Mouse (Mus musculus) layer of hippocampus, postnatal 14 days (tissue): ENCODE data around the gene Gpc6. TPM values are rescaled to one million over a fixed set of nuclear protein-coding genes. Genes with fewer than 3 reads are reported as not detected.

Experiments used
- DNase-seq, 2 experiments: peaks; one replicate each; pipeline ENCODE4 v3.0.0; 2021 to 2022; ENCODE audit warnings: low spot score in 2 of 2, mixed read lengths in 1 of 2
- total RNA-seq, 2 experiments: library from RNA; stranded (reverse); gene quantifications; 2 replicates each; pipeline ENCODE4 v1.2.3; 2021

The Gpc6 gene
- total RNA-seq, 2 experiments from 2014 or later: 13.6 to 14.7 TPM

DNA sequence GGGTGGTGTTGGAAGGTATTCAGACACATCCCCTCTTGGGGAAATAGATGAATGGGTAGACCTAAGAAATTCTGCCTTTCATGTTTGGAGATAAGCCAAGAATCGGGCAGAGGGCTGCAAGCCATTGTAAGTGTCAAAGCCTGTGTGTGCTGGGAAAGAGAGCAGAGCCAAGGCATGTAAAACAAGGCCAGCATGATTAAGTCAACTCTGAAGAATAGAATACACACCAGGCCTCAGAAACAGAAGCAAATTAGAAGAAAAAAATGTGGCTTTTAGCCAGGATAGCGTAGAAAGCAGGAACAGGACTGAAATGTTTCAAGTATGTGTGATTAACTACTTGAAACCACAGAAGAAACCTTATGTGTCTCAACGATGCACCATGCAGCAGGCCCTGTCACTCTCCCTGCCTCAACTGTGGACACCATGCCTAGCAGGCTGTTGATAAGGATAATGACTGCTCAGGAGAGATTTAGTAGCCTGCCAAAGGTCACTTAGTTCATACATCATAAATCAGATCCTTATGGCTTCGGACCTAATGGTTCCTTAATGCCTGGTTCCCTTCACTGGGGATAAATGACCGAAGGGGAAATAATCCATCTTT, 756.3 kb downstream of the Gpc6 start:
- DNase-seq: peak in 1 of 2 experiments; percentile 47

DNA sequence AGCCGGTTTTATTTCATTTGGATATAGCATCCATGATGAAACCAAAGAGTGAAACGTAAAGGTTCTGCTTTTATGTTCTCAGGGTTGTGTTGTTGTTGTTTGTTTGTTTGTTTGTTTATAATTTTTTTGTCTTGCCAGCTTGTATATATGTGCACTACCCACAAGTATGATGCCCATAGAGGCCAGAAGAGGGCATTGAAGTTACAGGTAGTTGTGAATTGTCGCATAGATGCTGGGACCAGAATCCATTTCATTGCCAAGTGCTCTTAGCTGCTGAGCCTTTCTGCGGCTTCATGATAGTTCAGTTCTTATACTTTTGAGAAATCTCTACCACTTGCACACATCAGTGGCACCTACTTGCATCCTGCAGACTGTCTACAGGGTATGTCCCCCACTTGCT, 758.0 kb downstream of the Gpc6 start:
- no peak for DNase-seq

DNA sequence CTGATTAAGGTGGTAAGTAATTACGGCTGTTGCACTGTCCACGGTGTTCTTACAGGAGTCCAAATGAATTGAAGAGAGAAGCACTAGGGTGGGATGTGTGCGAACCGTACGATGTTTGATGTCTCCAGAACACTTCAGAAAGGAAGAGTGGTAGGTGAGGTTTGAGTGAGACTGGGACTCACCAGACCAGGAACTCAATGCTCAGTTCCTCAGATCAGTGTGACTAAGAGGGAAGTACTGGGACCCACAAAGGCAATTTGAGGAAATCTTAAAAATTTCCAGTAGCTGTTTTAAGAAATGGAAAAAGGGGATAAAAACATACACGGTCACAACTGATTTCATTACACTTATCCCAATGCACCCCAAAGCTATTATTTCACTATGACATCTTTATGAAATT, 764.7 kb downstream of the Gpc6 start:
- no peak for DNase-seq

DNA sequence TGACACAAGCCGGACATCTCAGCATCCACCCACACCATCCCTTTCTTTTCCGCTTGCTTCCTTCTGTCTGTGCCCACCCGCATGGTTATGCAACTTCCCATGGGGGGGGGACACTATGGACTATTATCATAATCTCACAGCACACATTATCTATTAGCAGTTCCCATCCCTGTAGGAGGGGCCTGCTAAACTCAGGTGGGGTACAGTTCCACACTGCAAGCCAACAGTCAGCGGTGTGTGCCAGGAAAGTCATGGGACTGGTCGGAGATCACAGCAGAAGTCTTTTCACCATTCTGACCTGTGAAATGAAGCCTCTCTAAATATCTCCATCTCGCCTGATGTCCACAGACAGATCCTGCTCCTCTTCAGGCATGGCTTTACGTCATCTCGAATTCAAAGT, 770.5 kb downstream of the Gpc6 start:
- no peak for DNase-seq

DNA sequence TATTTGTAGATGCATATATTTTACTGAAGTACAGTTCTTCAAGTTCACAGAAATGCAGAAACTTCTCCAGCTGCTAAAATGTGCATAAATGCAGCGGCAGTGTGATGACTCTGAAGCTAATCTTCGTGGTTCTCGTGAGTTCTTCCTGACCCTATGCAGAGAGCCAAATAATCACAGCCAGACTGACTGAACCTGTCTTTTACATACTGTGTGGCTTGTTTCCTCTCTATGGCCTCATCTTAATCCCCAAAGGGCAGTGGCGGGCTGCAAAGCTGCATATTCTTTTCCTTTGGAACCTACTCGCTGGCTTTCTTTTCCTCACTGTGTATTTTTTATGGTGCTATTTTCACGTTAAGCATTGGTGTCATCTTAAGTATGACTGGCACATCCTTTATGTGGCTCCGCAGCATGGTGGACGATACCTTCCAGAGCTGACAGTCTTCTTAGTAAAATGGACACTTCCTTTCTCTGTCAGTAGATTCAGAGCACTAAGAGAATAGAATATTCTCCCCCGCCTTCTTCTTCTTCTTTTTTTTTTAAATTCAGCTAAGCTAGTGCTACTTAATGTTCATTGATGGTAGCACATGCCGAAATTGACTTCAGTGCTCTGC, 775.7 kb downstream of the Gpc6 start:
- DNase-seq: no peak

DNA sequence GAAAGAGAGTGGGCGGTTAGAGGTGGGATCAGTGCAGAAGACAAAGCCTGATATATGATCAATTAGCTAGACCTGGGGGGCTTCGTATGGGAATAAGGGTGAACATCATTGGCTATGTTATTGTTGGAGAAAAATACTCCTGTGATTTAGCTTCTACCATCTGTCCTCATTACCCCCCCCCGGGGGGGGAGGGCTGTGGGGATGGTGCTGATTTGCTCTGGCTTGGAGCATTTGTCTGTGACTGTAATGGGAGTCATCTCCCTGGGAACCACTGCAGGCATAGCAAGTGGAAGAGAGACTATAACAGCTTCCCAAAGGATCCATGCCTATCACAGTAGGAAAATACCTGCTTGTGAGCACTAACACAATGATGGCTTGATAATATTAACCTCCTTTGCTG, 783.7 kb downstream of the Gpc6 start:
- DNase-seq: no peak

DNA sequence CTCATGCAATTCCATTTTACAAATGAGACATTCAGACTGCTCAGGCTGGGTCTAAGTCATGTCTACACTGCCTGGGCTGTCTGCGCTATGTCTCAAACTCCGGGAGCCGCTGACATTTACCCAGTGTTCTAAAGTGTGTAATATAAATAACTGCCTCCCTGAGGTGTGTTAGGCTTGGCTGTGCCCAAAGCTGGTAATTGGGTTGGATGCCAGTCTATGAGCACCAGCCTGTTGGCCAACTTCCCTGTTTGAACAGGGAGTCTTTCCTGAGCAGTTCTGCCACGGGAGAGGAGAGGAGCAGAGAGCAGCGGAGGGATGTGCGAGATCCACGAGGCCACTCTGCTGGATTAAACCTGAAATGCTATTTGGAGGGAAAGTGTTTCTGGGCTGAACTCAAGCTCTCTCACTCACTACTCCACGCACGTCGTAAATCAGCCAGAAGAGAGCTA, 785.4 kb downstream of the Gpc6 start:
- DNase-seq: peak in 1 of 2 experiments; percentile 16

DNA sequence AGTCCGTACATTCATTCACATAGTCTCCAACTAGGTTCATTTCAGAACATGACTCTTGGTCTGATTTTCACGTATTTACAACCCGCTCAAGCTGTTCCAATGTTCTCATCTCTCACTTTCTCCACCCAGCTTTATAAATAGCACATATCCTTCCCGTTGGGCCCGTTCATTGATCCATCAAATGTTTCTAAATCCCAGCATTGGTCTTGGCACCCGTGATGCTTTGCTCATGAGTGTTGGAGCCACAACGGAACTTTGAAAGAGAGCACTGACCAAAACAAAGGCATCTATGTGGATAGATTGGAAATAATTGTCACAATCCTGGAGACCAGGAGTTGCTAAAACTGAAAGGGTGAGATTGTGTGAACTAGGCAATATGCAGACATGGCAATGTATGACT, 787.2 kb downstream of the Gpc6 start:
- no peak for DNase-seq

DNA sequence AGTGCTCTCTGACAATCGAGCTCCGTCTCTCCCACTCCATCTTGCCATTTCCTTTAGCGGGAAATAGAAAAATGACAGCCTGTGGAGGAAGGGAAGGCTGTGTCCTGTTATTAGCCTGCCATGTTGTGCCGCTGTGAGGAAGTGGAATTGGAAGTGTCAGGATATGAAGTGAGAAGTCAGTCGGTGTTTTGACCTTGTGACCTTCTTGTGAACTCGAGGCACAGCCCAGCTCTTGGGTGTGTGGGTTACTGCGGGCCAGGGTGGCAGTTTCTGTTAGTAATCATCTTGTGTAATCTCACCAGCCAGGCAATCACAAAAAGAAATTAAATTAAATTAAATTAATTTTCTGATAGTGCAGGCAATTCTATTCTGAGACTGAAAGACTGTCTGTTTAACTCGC, 789.0 kb downstream of the Gpc6 start:
- DNase-seq: no peak

DNA sequence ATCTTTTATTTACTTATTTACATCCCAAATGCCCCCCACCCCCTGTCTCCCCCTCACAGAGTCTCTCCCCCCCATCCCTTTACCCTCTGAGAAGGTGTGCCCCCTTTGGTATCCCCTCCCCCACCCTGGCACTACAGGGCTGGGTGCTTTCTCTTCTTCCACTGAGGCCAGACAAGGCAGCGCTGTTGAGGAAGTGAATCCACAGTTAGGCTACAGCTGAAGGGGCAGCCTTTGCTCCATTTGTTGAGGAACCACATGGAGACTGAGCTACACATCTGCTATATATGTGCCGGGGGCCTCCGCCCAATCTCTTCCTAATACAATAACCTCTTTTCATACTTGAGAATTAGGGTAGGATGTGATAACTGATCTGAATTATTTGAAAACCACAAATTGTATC, 791.2 kb downstream of the Gpc6 start:
- no peak for DNase-seq

DNA sequence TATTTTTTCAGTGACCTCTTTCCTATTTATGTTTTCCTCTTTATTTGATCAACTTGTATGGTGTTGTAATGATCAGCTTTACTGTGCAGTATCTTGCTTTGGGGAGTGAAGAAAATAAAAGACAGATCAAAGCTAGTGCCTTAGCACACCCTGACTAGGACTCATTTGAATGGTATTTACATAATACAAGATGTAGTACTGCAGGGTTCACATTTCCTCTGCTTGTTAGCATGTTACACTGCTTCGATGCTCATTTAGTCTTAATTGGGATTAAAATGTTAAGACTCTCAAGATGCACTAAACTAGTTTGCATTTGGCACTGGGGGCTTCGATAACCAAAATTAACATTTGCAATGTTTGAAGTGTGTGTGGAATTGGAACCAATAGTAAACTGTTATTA, 803.6 kb downstream of the Gpc6 start:
- DNase-seq: no peak

DNA sequence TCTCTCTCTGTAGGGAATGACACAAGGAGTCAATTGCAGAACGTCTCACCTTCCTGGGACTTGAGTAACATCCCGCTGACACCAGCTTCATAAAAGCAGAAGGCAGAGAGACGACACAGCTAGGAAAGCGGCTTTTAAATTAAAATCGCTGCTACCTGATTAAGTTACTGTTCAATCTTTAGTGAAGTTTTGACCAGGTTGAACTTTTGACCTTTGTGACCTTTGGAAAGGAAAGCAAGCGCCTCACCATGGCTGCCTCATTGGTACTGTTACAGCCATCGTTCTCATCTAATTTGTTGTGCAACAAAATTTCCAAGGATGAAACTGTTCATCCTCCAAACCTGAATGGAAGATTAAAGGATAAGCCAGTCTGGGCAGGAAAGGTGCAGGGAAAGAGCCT, 830.1 kb downstream of the Gpc6 start:
- no peak for DNase-seq

DNA sequence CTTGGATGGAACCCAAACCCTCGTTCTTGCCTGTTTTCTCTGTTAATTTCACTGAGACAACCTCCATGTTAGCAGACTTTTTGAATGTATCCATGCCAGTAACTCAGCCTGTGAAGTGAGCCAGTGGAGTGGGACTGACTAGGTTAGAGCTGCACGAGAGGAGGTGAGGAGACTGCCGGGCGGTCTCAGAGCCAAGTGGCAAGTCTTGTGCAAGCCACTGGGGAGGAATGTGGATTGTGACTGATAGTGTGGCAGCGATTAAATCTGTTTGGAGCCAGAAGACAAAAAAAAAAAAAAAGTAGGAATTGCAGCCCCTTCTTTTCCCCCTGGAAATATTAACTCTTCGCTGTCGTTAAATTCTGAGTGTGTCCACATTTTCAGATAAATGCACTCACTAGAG, 831.4 kb downstream of the Gpc6 start:
- DNase-seq: no peak

DNA sequence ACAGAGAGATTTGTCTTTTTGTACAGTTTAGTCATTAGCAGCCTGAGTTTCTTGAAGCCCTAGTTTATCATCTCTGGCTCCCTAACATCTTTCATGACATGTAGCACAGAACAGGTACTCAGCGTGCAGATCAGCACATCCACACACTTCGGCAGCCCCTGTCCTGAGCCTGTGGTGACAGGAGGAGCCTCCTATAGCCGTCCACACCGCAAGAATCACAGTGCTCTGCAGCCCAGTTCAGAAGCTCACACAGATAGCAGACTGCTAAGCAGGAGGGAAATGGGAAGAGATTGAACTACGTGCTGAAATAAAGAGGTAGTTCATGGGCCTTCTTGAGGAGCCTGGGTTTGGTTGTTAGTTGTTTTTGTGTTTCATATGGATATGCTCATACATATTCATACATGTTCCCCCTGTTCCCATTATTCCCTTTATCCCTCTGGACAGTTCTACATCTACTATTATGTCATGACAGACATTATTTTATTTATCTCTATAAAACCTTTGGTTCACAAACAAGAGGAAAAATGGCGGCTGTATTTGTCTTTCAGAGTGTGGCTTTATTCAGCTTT, 832.8 kb downstream of the Gpc6 start:
- no peak for DNase-seq

DNA sequence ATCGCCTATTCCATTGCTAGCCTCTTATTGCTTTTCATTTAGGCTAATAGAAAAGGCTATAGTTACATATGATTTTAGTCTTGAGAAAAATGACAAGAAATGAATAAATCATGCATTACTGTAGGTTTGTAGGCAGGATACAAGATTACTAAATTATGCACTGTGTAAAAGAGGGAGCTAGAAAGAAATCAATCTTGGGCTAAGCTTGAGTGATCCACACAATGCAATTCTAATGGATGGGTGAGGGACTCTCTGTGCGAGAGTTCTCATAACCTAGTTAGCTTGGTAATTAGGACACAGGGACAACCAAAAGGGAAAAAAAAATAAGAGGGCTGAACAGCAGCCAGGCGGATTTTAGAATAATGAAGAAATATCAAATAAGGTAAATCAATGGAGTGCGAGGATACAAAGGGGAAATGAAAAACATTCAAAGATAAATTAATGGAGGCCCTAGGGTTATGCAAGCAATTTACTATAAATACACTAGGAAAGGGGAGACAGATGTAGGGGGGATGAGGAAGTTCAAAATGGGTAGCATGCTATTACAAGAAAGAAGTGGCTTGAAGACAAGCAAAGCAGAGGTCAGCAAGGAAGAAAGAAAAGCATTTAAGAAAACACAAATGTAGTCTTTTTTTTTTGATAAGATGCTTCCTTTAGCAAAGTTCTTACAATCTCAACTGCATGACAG, 835.9 kb downstream of the Gpc6 start:
- DNase-seq: no peak

DNA sequence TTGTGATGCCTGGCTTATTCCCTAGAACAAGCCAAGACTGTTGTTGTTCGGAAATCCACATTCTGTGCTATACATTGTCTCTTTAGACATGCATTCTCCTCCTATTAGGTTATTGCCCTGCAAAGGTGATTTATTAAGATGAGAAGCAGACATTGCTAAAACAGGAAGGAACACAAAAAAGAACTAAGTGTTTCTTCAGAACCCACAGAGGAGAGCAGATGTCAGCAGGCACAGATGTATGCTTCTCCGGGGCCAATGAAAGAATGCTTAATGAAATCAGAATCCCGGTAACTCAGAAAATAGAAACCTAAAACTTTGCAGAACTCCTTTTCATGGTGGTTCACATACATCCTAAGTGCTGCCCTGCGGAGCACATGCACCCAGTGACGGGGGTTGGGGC, 837.8 kb downstream of the Gpc6 start:
- no peak for DNase-seq

DNA sequence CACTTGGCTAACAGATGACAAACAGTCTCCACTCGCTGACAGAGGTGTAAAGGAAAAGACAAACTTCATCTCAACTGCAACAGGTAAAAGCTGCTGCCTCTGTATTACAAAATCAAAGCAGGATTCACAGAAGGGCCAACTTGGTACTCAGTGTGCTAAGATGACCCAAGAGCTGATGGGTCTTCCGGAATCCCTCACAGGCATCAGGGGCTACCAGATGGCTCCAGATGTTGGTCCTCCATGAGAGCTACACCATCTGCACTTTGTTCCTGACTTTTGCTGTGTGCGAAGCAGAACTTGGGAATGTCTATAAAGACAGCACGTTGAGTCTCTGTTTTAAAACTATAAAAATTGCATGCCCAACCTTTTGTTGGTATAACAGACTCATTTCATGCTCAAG, 842.7 kb downstream of the Gpc6 start:
- DNase-seq: no peak

DNA sequence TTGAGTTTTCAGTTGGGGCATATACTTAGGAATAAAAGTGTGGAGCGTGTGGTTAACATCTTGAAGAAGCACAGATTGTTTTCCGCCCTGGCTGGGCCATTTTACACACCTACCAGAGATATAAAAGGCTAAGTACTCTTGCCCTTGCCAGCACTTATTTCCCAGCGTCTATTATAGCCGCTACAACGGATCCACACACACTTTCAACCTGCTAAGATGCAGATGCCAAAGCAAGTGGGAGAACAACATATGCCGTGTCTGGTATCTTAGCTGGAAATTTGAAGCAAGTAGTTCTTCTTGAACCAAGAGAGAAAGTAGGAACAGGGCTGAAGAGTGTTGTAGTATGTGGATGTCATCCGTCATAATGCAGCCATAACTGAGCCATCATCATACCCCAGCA, 843.6 kb downstream of the Gpc6 start:
- DNase-seq: no peak

DNA sequence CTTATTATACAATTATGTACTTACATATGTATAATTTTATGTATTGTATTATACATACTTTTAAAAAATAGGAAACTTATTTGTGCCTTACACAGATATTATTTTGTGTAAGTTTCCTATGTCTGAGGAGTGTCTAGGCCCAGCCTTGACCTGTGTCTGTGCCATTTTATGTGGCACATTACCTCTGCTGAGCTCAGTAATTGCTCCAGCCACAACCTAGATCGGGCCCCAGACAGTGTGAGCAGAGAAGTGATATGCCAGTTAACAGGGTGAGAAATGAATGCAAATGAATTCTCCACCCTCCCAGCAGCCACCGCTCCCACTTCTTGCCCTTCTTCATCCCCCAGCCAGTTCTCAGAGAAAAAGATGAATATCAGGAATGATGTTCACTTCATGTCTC, 848.3 kb downstream of the Gpc6 start:
- DNase-seq: no peak

DNA sequence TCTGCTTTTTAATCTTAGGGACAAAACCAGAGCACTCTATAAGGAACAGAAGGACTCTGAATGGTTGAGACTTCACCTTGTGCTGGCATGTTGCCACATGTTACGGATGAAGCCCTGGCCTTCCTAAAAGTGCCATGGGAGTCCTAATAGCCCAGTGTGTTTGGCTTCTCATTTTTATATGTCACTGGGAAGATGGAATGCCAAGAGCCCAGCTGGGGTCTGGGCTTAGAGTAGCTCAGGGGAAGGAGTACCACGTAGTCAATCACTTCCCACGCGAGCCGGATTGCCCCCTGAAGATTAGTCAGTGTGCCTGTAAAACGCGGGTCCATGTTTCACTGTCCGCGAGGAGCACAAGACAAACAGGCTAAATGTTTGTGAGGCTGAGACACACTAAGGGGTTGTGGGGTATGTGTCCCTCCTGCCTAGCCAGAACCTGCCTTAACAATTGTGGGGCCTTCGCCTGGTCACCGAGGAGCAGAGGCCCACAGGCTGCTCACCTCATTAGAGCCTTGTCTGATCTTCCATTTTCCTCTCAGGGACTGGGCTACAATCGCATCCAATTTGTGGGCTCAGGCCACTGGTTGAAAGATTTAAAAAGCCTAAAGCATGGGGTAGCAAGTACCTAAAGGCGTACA, 852.9 kb downstream of the Gpc6 start:
- no peak for DNase-seq

DNA sequence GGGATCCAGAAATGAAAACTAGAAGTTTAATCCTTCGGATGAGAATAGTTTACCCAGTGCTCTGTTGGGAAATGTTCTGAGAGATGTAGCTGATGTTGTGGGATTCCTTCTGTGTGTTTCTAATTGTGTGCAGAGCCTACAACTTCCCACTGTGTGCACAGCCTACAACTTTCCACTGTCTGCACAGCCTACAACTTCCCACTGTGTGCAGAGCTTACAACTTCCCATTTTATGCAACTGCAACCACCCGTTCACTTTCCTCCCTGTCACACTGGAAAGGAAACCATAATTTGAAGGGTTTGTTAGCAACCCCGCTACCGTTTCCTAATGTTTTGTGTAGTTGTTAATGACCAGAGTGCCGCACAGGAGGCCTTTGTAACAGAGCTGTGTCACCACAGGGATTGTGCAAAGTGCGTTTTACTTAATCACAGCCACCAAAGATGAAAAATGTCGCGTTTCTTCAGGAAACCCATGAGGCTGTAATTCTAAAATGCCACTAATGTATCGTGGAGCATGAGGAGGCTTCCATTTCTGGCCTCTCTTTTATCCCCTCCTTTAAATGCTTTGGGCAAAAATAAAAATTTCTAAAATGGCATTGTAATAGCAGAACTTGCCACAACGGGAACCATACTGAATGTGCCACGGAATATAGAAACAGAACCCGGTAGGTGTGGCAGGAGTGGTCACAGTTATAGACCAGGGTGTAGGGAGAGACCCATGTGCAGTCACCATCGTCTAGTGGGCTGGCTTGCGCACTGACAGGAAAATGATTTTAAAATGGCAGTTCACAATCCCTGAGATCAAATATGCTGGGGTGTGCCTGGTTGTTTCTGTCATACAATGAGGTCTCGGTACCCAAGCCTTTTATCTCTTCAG, 853.7 kb downstream of the Gpc6 start:
- no peak for DNase-seq
